In the genomic region with DNA sequence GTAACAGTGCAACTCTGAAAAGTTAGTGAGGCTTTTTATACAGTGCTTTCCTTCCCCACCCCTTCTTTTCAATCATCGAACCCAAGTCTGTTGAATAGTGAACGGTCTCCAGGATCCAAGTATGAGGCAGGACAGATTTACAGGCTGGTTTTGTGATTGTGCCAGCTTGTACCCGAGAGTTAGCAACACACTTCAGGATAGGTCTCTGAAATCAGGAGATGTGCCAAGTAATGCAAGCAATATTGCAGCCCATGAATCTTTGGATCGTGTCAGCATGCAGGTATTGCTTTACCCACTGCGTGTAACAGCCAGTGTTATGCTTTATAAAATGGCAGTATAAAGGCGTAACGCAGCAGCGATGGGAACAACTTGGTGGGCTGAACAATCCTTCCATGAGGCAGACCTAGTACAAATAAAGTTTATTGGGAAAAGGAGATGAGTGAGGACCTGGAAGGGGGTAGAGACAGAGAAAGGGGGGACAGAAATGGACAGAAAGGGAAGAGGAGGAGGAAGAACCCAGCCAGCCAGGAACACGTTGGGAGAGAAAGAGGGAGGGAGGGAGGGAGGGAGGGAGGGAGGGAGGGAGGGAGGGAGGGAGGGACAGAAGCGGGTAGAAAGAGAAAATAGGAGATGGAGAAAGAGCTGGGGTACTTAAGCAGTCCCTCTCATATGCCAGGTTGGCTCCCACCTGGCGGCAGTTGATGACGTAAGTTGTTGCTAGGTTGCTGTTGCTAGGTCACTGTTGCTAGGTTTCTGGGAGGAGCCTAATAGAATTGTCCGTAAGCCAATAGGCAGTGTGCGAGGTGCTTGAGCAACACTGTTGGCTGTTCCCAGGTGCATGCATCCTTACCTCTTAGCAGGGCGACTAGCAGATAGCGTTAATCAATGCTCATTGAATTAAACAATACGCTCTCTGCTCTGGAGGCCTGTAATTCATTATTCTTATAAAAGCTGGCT, we compare ENCODE assay signal across 8 mouse cellular contexts. TPM values are rescaled to one million over a fixed set of nuclear protein-coding genes. Genes with fewer than 3 reads are reported as not detected.
DNase-seq lines count a peak whose midpoint lies in the region; ATAC-seq lines count a peak whose summit lies in the region.
"Had no signal": no experiment of that assay in that cellular context is flagged by ENCODE, and none has a peak within 500 bp of the region (broad histone marks: within the 10 kb centered on the region; RNA-seq: fewer than 3 reads in every experiment).

No protein-coding gene starts in this region.

- peak overlapping the region; percentile 49 for H3K4me2 ChIP-seq in hindbrain, embryonic 15.5 days
- H3K4me2 ChIP-seq in neural tube, embryonic 15.5 days, result peak overlapping the region; percentile 53

- peaks cover 31% of the 10 kb centered on the region for H3K4me1 ChIP-seq in hindbrain, embryonic 15.5 days (replicated peaks)
- H3K4me1 ChIP-seq in neural tube, embryonic 15.5 days, result peaks cover 27% of the 10 kb centered on the region

- intact Hi-C loops in left cerebral cortex, postnatal 36 days (cut with DNase I), result no loop called here

- 41% methylated on average over 16 of the region's 17 CpGs for WGBS in hindbrain, embryonic 15.5 days
- 25% methylated on average over 16 of the region's 17 CpGs for WGBS in neural tube, embryonic 15.5 days

- H3K36me3 ChIP-seq in hindbrain, embryonic 15.5 days, result no peaks in the 10 kb centered on the region
- no peaks in the 10 kb centered on the region for H3K36me3 ChIP-seq in neural tube, embryonic 15.5 days

- H3K27ac ChIP-seq in hindbrain, embryonic 15.5 days (replicated peaks), result peak overlapping the region; percentile 71
- H3K27ac ChIP-seq in neural tube, embryonic 15.5 days (replicated peaks), result peak overlapping the region; percentile 76

- H3K9ac ChIP-seq in hindbrain, embryonic 15.5 days, result peak overlapping the region; percentile 1; the same call in 1 of the 2 replicates
- H3K9ac ChIP-seq in neural tube, embryonic 15.5 days (replicated peaks), result no peak overlapping the region

- DNase-seq in embryo, embryonic 10.5 days (ENCODE audit: low spot score), result peak; percentile 79
- peak; percentile 74 to 78 for DNase-seq in left cerebral cortex, postnatal 36 days (ENCODE audit: low spot score in 2 of 2)
- no peak for DNase-seq in thymus, postnatal 25 days

- H3K4me3 ChIP-seq in hindbrain, embryonic 15.5 days, result peak overlapping the region; percentile 24
- peak overlapping the region; percentile 22 for H3K4me3 ChIP-seq in neural tube, embryonic 15.5 days (replicated peaks)

- no peaks in the 10 kb centered on the region for H3K27me3 ChIP-seq in hindbrain, embryonic 15.5 days
- no peaks in the 10 kb centered on the region for H3K27me3 ChIP-seq in neural tube, embryonic 15.5 days (replicated peaks)

- peak; percentile 91 for ATAC-seq in cerebellum, adult (ENCODE audit: insufficient number of reproducible peaks, low FRiP score, low TSS enrichment)
- peak; percentile 98 for ATAC-seq in hindbrain, embryonic 15.5 days (ENCODE audit: low FRiP score, low read depth)
- peak; percentile 97 for ATAC-seq in neural tube, embryonic 15.5 days (ENCODE audit: low FRiP score)
- ATAC-seq in granulocyte monocyte progenitor cell, adult 5-6 weeks (replicated peaks; ENCODE audit: poor library complexity, severe bottlenecking), result no peak

- H3K9me3 ChIP-seq in hindbrain, embryonic 15.5 days, result no peaks in the 10 kb centered on the region
- H3K9me3 ChIP-seq in neural tube, embryonic 15.5 days (replicated peaks), result no peaks in the 10 kb centered on the region

RNA-seq across cellular contexts. Expression of gene Gpr156, which starts 22.1 kb away (rescaled TPM):
- 3.3 and 5.7 TPM in 2 replicates for polyA plus RNA-seq in hindbrain, embryonic 15.5 days (2015; fragmentation: Nextera tagmentation; extraction: Ambion mirVana)
- under 1 TPM; 0.39 to 0.54 TPM for total RNA-seq in left cerebral cortex, postnatal 36 days (2021)
- 3.3 and 4.0 TPM in 2 replicates for polyA plus RNA-seq in neural tube, embryonic 15.5 days (2015; fragmentation: Nextera tagmentation; extraction: Ambion mirVana)
- not detected in 2 replicates for total RNA-seq in granulocyte monocyte progenitor cell, adult 5-6 weeks (2014; fragmentation: Nextera tagmentation)
- total RNA-seq in granulocyte monocyte progenitor cell, adult 5-6 weeks (2017), result not detected in 2 replicates
- total RNA-seq: common myeloid progenitor, adult 5-6 weeks had no signal
